Mouse (Mus musculus): ENCODE measurements at regions not wholly inside any gene's neighbourhood (a gene's known extent, or its start where the extent isn't known, plus 50 kb on each side); places are given as distances from the start of the nearest gene placed in this dataset.

DNA sequence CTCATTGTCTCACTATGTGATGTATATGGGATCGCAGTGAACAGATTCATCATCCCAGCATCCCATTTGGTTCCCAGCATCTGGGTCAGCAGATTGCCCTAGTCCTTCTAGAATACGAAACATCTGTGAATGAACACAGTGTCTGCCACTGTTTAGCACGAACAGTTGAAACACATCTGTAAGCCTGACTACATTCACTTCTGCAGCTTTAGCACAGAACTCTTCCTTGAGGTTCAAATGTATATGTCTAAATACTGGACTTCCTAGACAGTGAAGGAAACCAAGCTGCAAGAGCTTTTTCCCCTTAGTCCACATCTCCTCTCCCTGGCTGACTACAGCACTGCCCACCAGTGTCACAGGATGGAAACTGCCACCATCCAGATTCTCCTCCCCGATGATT, 283.0 kb upstream of the Tle4 start:
- H3K27ac ChIP-seq = no peak overlapping the region
- no peaks in the 10 kb centered on the region for H3K4me1 ChIP-seq
- H3K9ac ChIP-seq = no peak overlapping the region
- H3K4me2 ChIP-seq (replicated peaks) = no peak overlapping the region
- peaks cover 14% of the 10 kb centered on the region for H3K27me3 ChIP-seq
- H3K4me3 ChIP-seq = no peak overlapping the region
- 75% methylated on average over 4 of the region's 4 CpGs for WGBS
- no peak for ATAC-seq (ENCODE audit: low FRiP score, low read depth)
- no peaks in the 10 kb centered on the region for H3K9me3 ChIP-seq
- H3K36me3 ChIP-seq = no peaks in the 10 kb centered on the region

- no peak for ATAC-seq (ENCODE audit: low FRiP score, low read depth)
Measured at GRCm38 (mm10) chr19:14873986-14874385, 276.1 kb upstream of the Tle4 start.

GRCm38 (mm10) chr19:14871178-14871867, 273.5 kb upstream of the Tle4 start:
- Histone ChIP-seq H3K4me1 (no peaks in the 10 kb centered on the region), H3K27ac (no peak overlapping the region), H3K36me3 (no peaks in the 10 kb centered on the region), H3K4me3 (no peak overlapping the region), H3K9ac (no peak overlapping the region), H3K4me2 (replicated peaks) (no peak overlapping the region), H3K9me3 (no peaks in the 10 kb centered on the region), H3K27me3 (no peaks in the 10 kb centered on the region)
- WGBS = 10% methylated on average over 7 of the region's 7 CpGs
- ATAC-seq (ENCODE audit: low FRiP score, low read depth) = peak; percentile 59

More at GRCm38 (mm10) chr19:14873986-14874385, 276.1 kb upstream of the Tle4 start:
- Histone ChIP-seq H3K9me3 (no peaks in the 10 kb centered on the region), H3K4me2 (replicated peaks) (no peak overlapping the region), H3K36me3 (no peaks in the 10 kb centered on the region), H3K4me3 (no peak overlapping the region), H3K27ac (no peak overlapping the region), H3K27me3 (no peaks in the 10 kb centered on the region), H3K9ac (no peak overlapping the region), H3K4me1 (no peaks in the 10 kb centered on the region)
- WGBS = 93% methylated on average over 1 of the region's 1 CpGs

DNA sequence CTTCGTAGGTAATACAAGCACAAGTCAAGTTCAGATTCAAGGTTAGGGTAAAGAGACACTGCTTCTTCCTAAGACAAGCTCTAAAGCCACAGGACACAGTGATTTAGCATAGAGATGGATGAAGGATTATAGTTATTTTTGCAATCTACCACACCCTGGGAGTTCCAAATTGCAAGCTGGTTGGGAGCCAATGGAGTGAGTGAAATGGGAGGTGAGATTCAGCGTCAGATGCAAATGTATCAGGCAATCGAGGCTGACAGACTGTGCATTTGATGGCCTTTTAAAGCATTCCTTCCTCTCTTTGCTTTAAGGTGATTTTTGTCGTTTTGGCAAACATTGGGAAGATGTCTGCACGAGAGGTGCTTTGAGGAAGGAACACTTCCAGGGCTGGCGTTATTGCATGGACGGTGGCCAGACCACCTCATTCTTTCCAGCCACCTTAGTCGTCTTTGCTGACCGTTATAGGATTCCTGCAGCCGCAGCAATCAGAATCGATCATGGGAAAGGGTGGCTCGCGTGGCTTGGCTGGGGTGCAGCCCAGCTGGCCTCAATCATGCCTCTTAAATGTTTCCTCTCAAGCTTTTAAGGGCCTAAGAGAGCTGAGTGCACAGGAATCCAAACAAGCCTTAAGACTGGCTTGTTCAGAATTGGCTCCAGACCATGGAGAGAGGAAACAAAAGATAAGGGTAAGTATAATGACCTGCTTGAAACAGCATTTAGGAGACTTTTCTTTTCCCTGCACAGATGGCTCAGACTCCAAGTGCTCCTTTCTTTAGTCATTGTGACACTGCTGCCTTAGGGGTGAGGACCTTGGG, 265.0 kb upstream of the Tle4 start:
- peaks cover 16% of the 10 kb centered on the region for H3K4me1 ChIP-seq
- 26% methylated on average over 13 of the region's 13 CpGs for WGBS
- H3K9me3 ChIP-seq = peaks cover 11% of the 10 kb centered on the region
- no peaks in the 10 kb centered on the region for H3K36me3 ChIP-seq
- peak overlapping the region; percentile 15; the same call in 1 of the 2 replicates for H3K27ac ChIP-seq
- ATAC-seq (ENCODE audit: low FRiP score, low read depth) = peak; percentile 83
- H3K4me3 ChIP-seq = no peak overlapping the region
- H3K27me3 ChIP-seq = no peaks in the 10 kb centered on the region
- H3K9ac ChIP-seq = no peak overlapping the region
- H3K4me2 ChIP-seq (replicated peaks) = peak overlapping the region; percentile 35

- Histone ChIP-seq H3K4me2 (replicated peaks) (no peak overlapping the region), H3K9ac (no peak overlapping the region), H3K36me3 (no peaks in the 10 kb centered on the region), H3K27ac (no peak overlapping the region), H3K4me1 (no peaks in the 10 kb centered on the region), H3K4me3 (no peak overlapping the region), H3K27me3 (no peaks in the 10 kb centered on the region), H3K9me3 (peaks cover 9% of the 10 kb centered on the region)
- whole genome bisulfite sequencing = 42% methylated on average over 2 of the region's 2 CpGs
- no peak for ATAC-seq (ENCODE audit: low FRiP score, low read depth)
Measured at GRCm38 (mm10) chr19:14855036-14855435, 257.2 kb upstream of the Tle4 start.

- no peak overlapping the region for H3K4me2 ChIP-seq (replicated peaks)
- H3K9ac ChIP-seq = no peak overlapping the region
- peaks cover 11% of the 10 kb centered on the region; the same call in 1 of the 2 replicates for H3K4me1 ChIP-seq
- no peak overlapping the region for H3K27ac ChIP-seq
- H3K9me3 ChIP-seq = no peaks in the 10 kb centered on the region
- no peak for ATAC-seq (ENCODE audit: low FRiP score, low read depth)
- 35% methylated on average over 4 of the region's 4 CpGs for WGBS
- H3K4me3 ChIP-seq = no peak overlapping the region
- H3K36me3 ChIP-seq = no peaks in the 10 kb centered on the region
- H3K27me3 ChIP-seq = no peaks in the 10 kb centered on the region
Measured at GRCm38 (mm10) chr19:14853416-14853815, 255.6 kb upstream of the Tle4 start.

DNA sequence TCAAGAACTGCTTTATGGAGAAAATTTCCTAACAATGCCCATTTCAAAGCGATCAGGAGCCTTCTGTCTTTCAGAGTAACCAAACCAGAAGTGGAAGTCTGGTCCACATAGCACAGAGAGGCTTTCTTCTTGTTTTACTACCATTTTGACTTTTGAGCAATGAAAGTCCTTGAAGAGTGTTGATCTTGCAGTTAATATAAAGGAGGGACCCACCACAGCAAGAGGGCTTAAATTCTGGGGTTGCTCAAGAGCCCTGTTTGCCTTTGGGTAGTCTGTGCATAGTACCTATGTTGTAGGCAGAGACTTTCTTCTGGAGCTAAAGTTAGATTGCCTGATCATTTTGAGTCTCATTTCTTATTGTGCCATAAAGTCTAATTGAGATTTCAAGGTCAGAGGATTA, 251.7 kb upstream of the Tle4 start:
- no peaks in the 10 kb centered on the region for H3K9me3 ChIP-seq
- H3K27me3 ChIP-seq = peaks cover 2% of the 10 kb centered on the region; the same call in 1 of the 2 replicates
- no peak overlapping the region for H3K9ac ChIP-seq
- H3K4me2 ChIP-seq (replicated peaks) = no peak overlapping the region
- H3K36me3 ChIP-seq = no peaks in the 10 kb centered on the region
- no peak overlapping the region for H3K4me3 ChIP-seq
- H3K27ac ChIP-seq = no peak overlapping the region
- no peak for ATAC-seq (ENCODE audit: low FRiP score, low read depth)
- peaks cover 16% of the 10 kb centered on the region for H3K4me1 ChIP-seq
- 63% methylated on average over 1 of the region's 1 CpGs for WGBS

DNA sequence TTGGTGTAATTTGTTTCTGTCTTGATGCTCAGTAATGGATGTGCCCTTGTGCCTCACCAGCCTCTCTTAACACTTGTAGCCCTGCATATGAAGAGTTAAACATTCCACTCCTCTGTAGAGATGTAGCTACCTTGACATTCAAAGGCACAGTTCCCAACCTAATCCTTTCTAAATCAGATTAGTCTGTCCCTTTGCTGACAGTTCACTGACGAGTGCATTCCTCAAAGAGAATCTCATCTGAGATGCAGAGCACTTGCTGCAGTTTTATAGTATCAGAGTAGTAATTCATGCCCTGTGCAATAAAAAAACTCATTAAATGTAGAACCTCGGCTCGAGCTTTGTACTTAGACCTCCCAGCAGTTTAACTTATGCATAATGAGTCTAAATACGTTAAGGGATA, 249.3 kb upstream of the Tle4 start:
- ATAC-seq (ENCODE audit: low FRiP score, low read depth) = no peak
- H3K36me3 ChIP-seq = no peaks in the 10 kb centered on the region
- H3K4me3 ChIP-seq = no peak overlapping the region
- no peaks in the 10 kb centered on the region for H3K9me3 ChIP-seq
- H3K9ac ChIP-seq = no peak overlapping the region
- peaks cover 16% of the 10 kb centered on the region for H3K4me1 ChIP-seq
- peaks cover 7% of the 10 kb centered on the region; the same call in 1 of the 2 replicates for H3K27me3 ChIP-seq
- H3K4me2 ChIP-seq (replicated peaks) = no peak overlapping the region
- 15% methylated on average over 4 of the region's 4 CpGs for WGBS
- H3K27ac ChIP-seq = no peak overlapping the region

DNA sequence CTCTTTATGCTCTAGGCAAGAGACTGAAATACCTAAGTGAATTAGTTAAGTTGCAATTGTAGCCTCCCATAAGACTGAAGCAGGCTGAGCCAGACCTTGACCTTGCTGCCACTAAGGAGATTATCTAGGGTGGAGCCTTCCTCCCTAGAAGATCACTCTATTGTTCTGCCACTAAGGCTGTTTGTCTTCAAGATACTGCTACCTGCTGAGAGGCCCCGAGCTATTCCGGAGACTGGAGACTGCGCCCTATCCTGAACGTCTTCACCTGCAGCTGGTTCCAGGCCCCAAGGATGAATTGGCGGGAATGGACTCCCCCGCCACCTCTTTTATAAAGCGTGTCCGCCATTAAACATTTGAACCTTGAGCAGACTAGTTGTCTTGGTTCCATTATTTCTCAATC, 237.8 kb upstream of the Tle4 start:
- ATAC-seq (ENCODE audit: low FRiP score, low read depth) = no peak
- Histone ChIP-seq H3K9ac (no peak overlapping the region), H3K4me3 (no peak overlapping the region), H3K4me1 (no peaks in the 10 kb centered on the region), H3K27me3 (no peaks in the 10 kb centered on the region), H3K36me3 (no peaks in the 10 kb centered on the region), H3K27ac (no peak overlapping the region), H3K9me3 (no peaks in the 10 kb centered on the region), H3K4me2 (replicated peaks) (no peak overlapping the region)
- WGBS = 81% methylated on average over 8 of the region's 8 CpGs

DNA sequence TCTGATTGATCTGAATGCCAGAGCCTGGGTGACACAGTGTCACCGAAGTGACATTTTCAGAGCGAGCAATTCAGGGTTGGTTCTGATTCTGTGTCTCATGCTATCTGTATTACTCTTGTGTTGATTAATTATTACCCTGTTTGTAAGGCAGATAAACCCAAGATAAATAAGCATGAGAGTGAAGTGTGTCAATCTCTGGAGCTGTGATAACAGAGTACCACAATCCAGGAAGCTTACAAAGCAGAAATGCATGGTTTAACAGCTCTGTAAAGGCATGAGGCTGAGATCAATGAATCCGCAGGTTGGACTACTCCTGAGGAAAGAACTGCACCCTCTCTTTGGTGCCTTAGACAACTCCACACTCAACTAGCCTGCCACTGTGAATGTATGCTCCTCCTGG, 218.5 kb upstream of the Tle4 start:
- no peak for ATAC-seq (ENCODE audit: low FRiP score, low read depth)
- Histone ChIP-seq H3K9me3 (no peaks in the 10 kb centered on the region), H3K27ac (no peak overlapping the region), H3K27me3 (no peaks in the 10 kb centered on the region), H3K4me3 (no peak overlapping the region), H3K4me1 (no peaks in the 10 kb centered on the region), H3K36me3 (no peaks in the 10 kb centered on the region), H3K4me2 (replicated peaks) (no peak overlapping the region), H3K9ac (no peak overlapping the region)
- WGBS = 75% methylated on average over 3 of the region's 3 CpGs

DNA sequence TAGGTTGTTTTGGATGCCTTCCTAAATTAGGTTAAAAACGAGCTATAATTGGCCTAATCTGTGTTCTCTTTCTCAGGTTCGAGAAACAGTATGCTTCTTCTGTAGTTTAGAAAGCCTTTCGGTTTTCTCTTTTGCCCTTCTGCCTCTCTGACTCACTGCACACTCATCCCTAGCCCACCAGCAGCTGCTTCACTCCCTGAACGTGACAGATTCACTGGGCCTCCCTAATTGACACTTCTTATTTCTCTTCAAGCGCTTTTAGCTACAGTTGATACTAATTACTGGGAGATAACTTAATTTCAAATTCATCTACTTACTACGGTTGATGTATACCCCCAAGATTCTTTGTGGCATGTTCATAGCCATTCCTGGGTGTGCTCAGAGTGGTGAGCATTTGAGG, 208.9 kb upstream of the Tle4 start:
- Histone ChIP-seq H3K36me3 (no peaks in the 10 kb centered on the region), H3K9ac (no peak overlapping the region), H3K27me3 (no peaks in the 10 kb centered on the region; the same call in 1 of the 2 replicates), H3K4me1 (no peaks in the 10 kb centered on the region; the same call in 1 of the 2 replicates), H3K4me3 (no peak overlapping the region), H3K27ac (no peak overlapping the region), H3K4me2 (replicated peaks) (no peak overlapping the region), H3K9me3 (no peaks in the 10 kb centered on the region)
- no peak for ATAC-seq (ENCODE audit: low FRiP score, low read depth)
- 62% methylated on average over 6 of the region's 6 CpGs for WGBS

DNA sequence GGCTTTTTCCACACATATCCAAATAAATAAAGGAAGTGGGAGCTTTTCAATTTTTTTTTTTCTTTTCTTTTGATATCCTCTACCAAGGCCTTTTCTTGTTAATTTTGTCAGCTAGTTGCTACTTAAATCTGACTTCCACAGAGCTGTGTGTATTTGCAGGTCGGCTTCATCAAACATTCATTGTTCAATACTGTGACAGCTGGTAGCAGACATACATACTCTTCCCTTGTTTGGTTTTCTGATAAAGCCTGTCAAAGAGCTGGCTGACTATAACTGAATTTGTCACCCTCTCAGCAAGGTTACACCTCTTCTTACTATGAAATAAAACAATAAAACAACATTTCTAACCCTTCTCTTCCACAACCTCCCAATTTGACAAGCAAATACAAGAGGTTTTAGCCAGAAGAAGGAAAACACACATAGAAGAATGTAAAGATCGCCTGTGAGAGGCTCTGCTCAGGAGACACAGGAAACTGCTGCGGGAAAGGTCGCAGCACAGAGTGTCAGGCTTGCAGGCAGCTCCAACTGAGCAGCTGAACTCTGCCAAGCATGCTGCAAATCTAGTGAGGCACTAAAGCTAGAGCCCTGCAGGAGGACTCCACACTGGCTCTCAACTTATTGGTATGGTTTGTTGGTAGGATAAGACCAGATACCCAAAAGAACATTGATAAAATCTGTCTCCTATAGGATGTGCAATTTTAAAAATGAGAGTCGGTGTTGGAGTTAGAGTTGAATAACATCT, 205.2 kb upstream of the Tle4 start:
- Histone ChIP-seq H3K9me3 (no peaks in the 10 kb centered on the region), H3K27me3 (no peaks in the 10 kb centered on the region; the same call in 1 of the 2 replicates), H3K4me3 (no peak overlapping the region), H3K4me1 (no peaks in the 10 kb centered on the region; the same call in 1 of the 2 replicates), H3K36me3 (no peaks in the 10 kb centered on the region), H3K27ac (no peak overlapping the region), H3K9ac (no peak overlapping the region), H3K4me2 (replicated peaks) (no peak overlapping the region)
- ATAC-seq (ENCODE audit: low FRiP score, low read depth) = no peak
- WGBS = 28% methylated on average over 5 of the region's 5 CpGs

All from limb, embryonic 13.5 days (tissue).